Mouse (Mus musculus) spleen, postnatal 10 days (tissue): ENCODE measurements around the gene Ak5.
"Not testable (repeated sequence)": the region's sequence is repeated elsewhere in the genome, so short reads cannot be mapped to it uniquely, and the experiment has no call there.

Source experiments
- DNase-seq, 2 experiments: peaks; one replicate each; pipeline ENCODE4 v3.0.0; 2021 to 2022; ENCODE audit warnings: low spot score in 2 of 2

Ak5 gene

GRCm38 (mm10) chr3:152475894-152476293, 192.3 kb downstream of the Ak5 start:
- DNase-seq, result no peak

- DNase-seq, result no peak
Measured at GRCm38 (mm10) chr3:152475278-152475669, 192.9 kb downstream of the Ak5 start.

- DNase-seq, result peak; percentile 37 to 70
Measured at GRCm38 (mm10) chr3:152474582-152475277, 193.4 kb downstream of the Ak5 start.

- no peak for DNase-seq
Measured at GRCm38 (mm10) chr3:152472676-152473075, 195.5 kb downstream of the Ak5 start.

- DNase-seq, result no peak
Measured at GRCm38 (mm10) chr3:152470347-152470746, 197.8 kb downstream of the Ak5 start.

- no peak for DNase-seq
Measured at GRCm38 (mm10) chr3:152469423-152470200, 198.5 kb downstream of the Ak5 start.

GRCm38 (mm10) chr3:152468569-152469041, 199.6 kb downstream of the Ak5 start:
- no peak for DNase-seq

- DNase-seq, result no peak
Measured at GRCm38 (mm10) chr3:152468032-152468431, 200.1 kb downstream of the Ak5 start.

- no peak for DNase-seq
Measured at GRCm38 (mm10) chr3:152467312-152467711, 200.8 kb downstream of the Ak5 start.

- DNase-seq, result no peak
Measured at GRCm38 (mm10) chr3:152466849-152467248, 201.3 kb downstream of the Ak5 start.

- DNase-seq, result no peak
Measured at GRCm38 (mm10) chr3:152465338-152465737, 202.8 kb downstream of the Ak5 start.

GRCm38 (mm10) chr3:152464462-152464861, 203.7 kb downstream of the Ak5 start:
- DNase-seq, result no peak

GRCm38 (mm10) chr3:152462900-152463299, 205.3 kb downstream of the Ak5 start:
- no peak for DNase-seq

GRCm38 (mm10) chr3:152462038-152462547, 206.1 kb downstream of the Ak5 start:
- no peak for DNase-seq

- no peak for DNase-seq
Measured at GRCm38 (mm10) chr3:152460802-152461201, 207.4 kb downstream of the Ak5 start.

GRCm38 (mm10) chr3:152458875-152459274, 209.3 kb downstream of the Ak5 start:
- not testable (repeated sequence) for DNase-seq

- no peak for DNase-seq
Measured at GRCm38 (mm10) chr3:152457308-152458035, 210.7 kb downstream of the Ak5 start.

GRCm38 (mm10) chr3:152453163-152453562, 215.0 kb downstream of the Ak5 start:
- DNase-seq, result no peak

- DNase-seq, result no peak
Measured at GRCm38 (mm10) chr3:152446966-152447365, 221.2 kb downstream of the Ak5 start.

- DNase-seq, result no peak
Measured at GRCm38 (mm10) chr3:152444114-152444513, 224.0 kb downstream of the Ak5 start.

GRCm38 (mm10) chr3:152442795-152443194, 225.4 kb downstream of the Ak5 start:
- DNase-seq, result no peak

- no peak for DNase-seq
Measured at GRCm38 (mm10) chr3:152438068-152438467, 230.1 kb downstream of the Ak5 start.
